Mouse (Mus musculus): Measurements from ENCODE around the gene Adgrl4. TPM values are rescaled to one million over a fixed set of nuclear protein-coding genes. Genes with fewer than 3 reads are reported as not detected.

Adgrl4 gene
- polyA plus RNA-seq, 1 experiment from 2014 or later, result 5.0 TPM

- Histone ChIP-seq H3K36me3 (no peaks in the 10 kb centered on the region), H3K4me3 (no peak overlapping the region), H3K4me1 (no peaks in the 10 kb centered on the region), H3K27me3 (ENCODE audit: low read depth, poor library complexity, severe bottlenecking) (no peaks in the 10 kb centered on the region), H3K27ac (no peak overlapping the region), H3K9me3 (replicated peaks) (no peaks in the 10 kb centered on the region)
- DNase-seq (ENCODE audit: low spot score), result no peak
- WGBS, result 92% methylated on average over 2 of the region's 2 CpGs
Measured at GRCm38 (mm10) chr3:151556635-151557034, 118.9 kb downstream of the Adgrl4 start.

- H3K4me1 ChIP-seq, result no peaks in the 10 kb centered on the region
- H3K9me3 ChIP-seq (replicated peaks), result no peaks in the 10 kb centered on the region
- no peak overlapping the region for H3K4me3 ChIP-seq
- no peaks in the 10 kb centered on the region for H3K27me3 ChIP-seq (ENCODE audit: low read depth, poor library complexity, severe bottlenecking)
- H3K27ac ChIP-seq, result no peak overlapping the region
- WGBS, result 68% methylated on average over 2 of the region's 2 CpGs
- DNase-seq (ENCODE audit: low spot score), result no peak
- H3K36me3 ChIP-seq, result no peaks in the 10 kb centered on the region
Measured at GRCm38 (mm10) chr3:151557125-151557524, 119.4 kb downstream of the Adgrl4 start.

- no peak overlapping the region for H3K27ac ChIP-seq
- no peak overlapping the region for H3K4me3 ChIP-seq
- WGBS, result 89% methylated on average over 5 of the region's 5 CpGs
- H3K9me3 ChIP-seq (replicated peaks), result no peaks in the 10 kb centered on the region
- H3K36me3 ChIP-seq, result no peaks in the 10 kb centered on the region
- H3K27me3 ChIP-seq (ENCODE audit: low read depth, poor library complexity, severe bottlenecking), result no peaks in the 10 kb centered on the region
- DNase-seq (ENCODE audit: low spot score), result no peak
- H3K4me1 ChIP-seq, result no peaks in the 10 kb centered on the region
Measured at GRCm38 (mm10) chr3:151557607-151558006, 119.9 kb downstream of the Adgrl4 start.

GRCm38 (mm10) chr3:151558374-151558773 lies 120.7 kb downstream of the Adgrl4 start:
- WGBS, result 73% methylated on average over 4 of the region's 4 CpGs
- no peak overlapping the region for H3K27ac ChIP-seq

GRCm38 (mm10) chr3:151565664-151566621 lies 128.3 kb downstream of the Adgrl4 start:
- 78% methylated on average over 16 of the region's 16 CpGs for WGBS
- H3K27ac ChIP-seq, result no peak overlapping the region
- no peaks in the 10 kb centered on the region for H3K4me1 ChIP-seq
- DNase-seq (ENCODE audit: low spot score), result no peak
- no peaks in the 10 kb centered on the region for H3K27me3 ChIP-seq (ENCODE audit: low read depth, poor library complexity, severe bottlenecking)
- no peaks in the 10 kb centered on the region for H3K9me3 ChIP-seq (replicated peaks)
- no peak overlapping the region for H3K4me3 ChIP-seq
- H3K36me3 ChIP-seq, result no peaks in the 10 kb centered on the region

More at GRCm38 (mm10) chr3:151558374-151558773, 120.7 kb downstream of the Adgrl4 start:
- no peak for DNase-seq (ENCODE audit: low spot score)
- no peaks in the 10 kb centered on the region for H3K4me1 ChIP-seq
- H3K4me3 ChIP-seq, result no peak overlapping the region
- H3K27me3 ChIP-seq (ENCODE audit: low read depth, poor library complexity, severe bottlenecking), result no peaks in the 10 kb centered on the region
- H3K9me3 ChIP-seq (replicated peaks), result no peaks in the 10 kb centered on the region
- H3K36me3 ChIP-seq, result no peaks in the 10 kb centered on the region

- H3K9me3 ChIP-seq (replicated peaks), result no peaks in the 10 kb centered on the region
- DNase-seq (ENCODE audit: low spot score), result no peak
- no peak overlapping the region for H3K4me3 ChIP-seq
- no peaks in the 10 kb centered on the region for H3K4me1 ChIP-seq
- WGBS, result 66% methylated on average over 5 of the region's 5 CpGs
- no peaks in the 10 kb centered on the region for H3K36me3 ChIP-seq
- no peak overlapping the region for H3K27ac ChIP-seq
- H3K27me3 ChIP-seq (ENCODE audit: low read depth, poor library complexity, severe bottlenecking), result no peaks in the 10 kb centered on the region
Measured at GRCm38 (mm10) chr3:151566629-151567028, 128.9 kb downstream of the Adgrl4 start.

GRCm38 (mm10) chr3:151567541-151567940 lies 129.9 kb downstream of the Adgrl4 start:
- Histone ChIP-seq H3K4me1 (no peaks in the 10 kb centered on the region), H3K36me3 (no peaks in the 10 kb centered on the region), H3K27ac (no peak overlapping the region), H3K4me3 (no peak overlapping the region), H3K9me3 (replicated peaks) (no peaks in the 10 kb centered on the region), H3K27me3 (ENCODE audit: low read depth, poor library complexity, severe bottlenecking) (no peaks in the 10 kb centered on the region)
- no peak for DNase-seq (ENCODE audit: low spot score)
- 30% methylated on average over 3 of the region's 3 CpGs for WGBS

GRCm38 (mm10) chr3:151572089-151572488 lies 134.4 kb downstream of the Adgrl4 start:
- Histone ChIP-seq H3K9me3 (replicated peaks) (no peaks in the 10 kb centered on the region), H3K4me1 (no peaks in the 10 kb centered on the region), H3K36me3 (no peaks in the 10 kb centered on the region), H3K27me3 (ENCODE audit: low read depth, poor library complexity, severe bottlenecking) (no peaks in the 10 kb centered on the region), H3K27ac (no peak overlapping the region), H3K4me3 (no peak overlapping the region)
- no peak for DNase-seq (ENCODE audit: low spot score)
- 92% methylated on average over 5 of the region's 5 CpGs for WGBS

GRCm38 (mm10) chr3:151575292-151575691 lies 137.6 kb downstream of the Adgrl4 start:
- H3K9me3 ChIP-seq (replicated peaks), result no peaks in the 10 kb centered on the region
- 90% methylated on average over 7 of the region's 7 CpGs for whole genome bisulfite sequencing
- no peaks in the 10 kb centered on the region for H3K36me3 ChIP-seq
- H3K27me3 ChIP-seq (ENCODE audit: low read depth, poor library complexity, severe bottlenecking), result no peaks in the 10 kb centered on the region
- H3K27ac ChIP-seq, result no peak overlapping the region
- no peaks in the 10 kb centered on the region for H3K4me1 ChIP-seq
- no peak overlapping the region for H3K4me3 ChIP-seq
- no peak for DNase-seq (ENCODE audit: low spot score)

- no peak overlapping the region for H3K27ac ChIP-seq
- WGBS, result 93% methylated on average over 3 of the region's 3 CpGs
- no peak overlapping the region for H3K4me3 ChIP-seq
- no peak for DNase-seq (ENCODE audit: low spot score)
- no peaks in the 10 kb centered on the region for H3K36me3 ChIP-seq
- H3K4me1 ChIP-seq, result no peaks in the 10 kb centered on the region
- no peaks in the 10 kb centered on the region for H3K27me3 ChIP-seq (ENCODE audit: low read depth, poor library complexity, severe bottlenecking)
- H3K9me3 ChIP-seq (replicated peaks), result no peaks in the 10 kb centered on the region
Measured at GRCm38 (mm10) chr3:151576155-151576554, 138.5 kb downstream of the Adgrl4 start.

- Histone ChIP-seq H3K36me3 (no peaks in the 10 kb centered on the region), H3K9me3 (replicated peaks) (no peaks in the 10 kb centered on the region), H3K4me3 (no peak overlapping the region), H3K27me3 (ENCODE audit: low read depth, poor library complexity, severe bottlenecking) (no peaks in the 10 kb centered on the region), H3K4me1 (no peaks in the 10 kb centered on the region), H3K27ac (no peak overlapping the region)
- no peak for DNase-seq (ENCODE audit: low spot score)
Measured at GRCm38 (mm10) chr3:151591904-151592303, 154.2 kb downstream of the Adgrl4 start.
